Mouse (Mus musculus): ENCODE data around the gene Cdr2. TPM values are rescaled to one million over a fixed set of nuclear protein-coding genes. Genes with fewer than 3 reads are reported as not detected.

The Cdr2 gene
- total and polyA plus RNA-seq, 3 experiments = 15.8 to 17.4 TPM; not detected in 1

DNA sequence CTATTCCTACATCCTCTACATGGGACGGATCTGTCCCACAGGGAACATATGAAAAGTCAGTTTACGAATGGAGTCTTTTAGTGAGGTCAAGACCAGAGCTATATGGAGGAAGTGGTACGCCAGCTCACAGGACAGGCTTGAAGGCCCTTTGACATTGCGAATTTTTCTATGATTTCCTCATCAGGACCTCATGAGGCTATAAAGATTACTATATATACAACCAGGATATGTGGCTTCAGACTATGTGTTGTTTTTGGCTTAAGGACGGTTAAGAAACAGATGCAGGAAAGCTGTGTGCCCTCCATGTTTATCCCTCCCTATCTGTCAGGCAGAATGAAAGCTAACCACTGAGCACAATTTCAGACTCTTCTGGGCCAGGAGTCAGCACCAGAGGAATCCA, 19.0 kb downstream of the Cdr2 start:
- Histone ChIP-seq H3K79me2 (ENCODE audit: control insufficient read depth, insufficient read depth, low read length, poor library complexity) (no peaks in the 10 kb centered on the region), H3K4me1 (ENCODE audit: control insufficient read depth in 1 of 2, insufficient read depth in 2 of 2, low read length in 2 of 2) (no peaks in the 10 kb centered on the region), H3K9me3 (replicated peaks; ENCODE audit: insufficient read depth, low read length) (no peaks in the 10 kb centered on the region), H3K4me3 (ENCODE audit: control insufficient read depth in 1 of 2, insufficient read depth in 1 of 2, low read depth in 2 of 2, low read length in 2 of 2) (no peak overlapping the region), H3K27me3 (ENCODE audit: control insufficient read depth in 1 of 2, insufficient read depth in 2 of 2, low read length in 2 of 2) (no peaks in the 10 kb centered on the region), H3K36me3 (ENCODE audit: control insufficient read depth in 1 of 2, insufficient read depth in 2 of 2, low read length in 2 of 2) (peaks cover 0 to 7% of the 10 kb centered on the region in 2 experiments; a peak in 2 of 4 replicates), H3K27ac (ENCODE audit: control insufficient read depth, low read depth, low read length) (no peak overlapping the region), H3K9ac (ENCODE audit: control insufficient read depth, low read depth, low read length, poor library complexity, severe bottlenecking) (no peak overlapping the region)
- TF ChIP-seq ZMIZ1 (IDR thresholded peaks at IDR 0.05; ENCODE audit: low read depth, low read length) (no peak), BHLHE40 (IDR thresholded peaks at IDR 0.05; ENCODE audit: borderline replicate concordance, low read depth, low read length) (no peak), JUND (IDR thresholded peaks at IDR 0.05; ENCODE audit: low read depth, low read length) (no peak), ZKSCAN1 (IDR thresholded peaks at IDR 0.05; ENCODE audit: low read depth, low read length) (no peak), TCF12 (IDR thresholded peaks at IDR 0.05; ENCODE audit: low read depth, low read length) (no peak), EP300 (IDR thresholded peaks at IDR 0.05; ENCODE audit: low read depth in 1 of 2, low read length in 2 of 2) (no peak), ETS1 (IDR thresholded peaks at IDR 0.05; ENCODE audit: low read depth, low read length) (no peak), POLR2AphosphoS2 (IDR thresholded peaks at IDR 0.05; ENCODE audit: low read length) (no peak), POLR2AphosphoS5 (IDR thresholded peaks at IDR 0.05; ENCODE audit: borderline replicate concordance, low read depth, low read length) (no peak), ELF1 (IDR thresholded peaks at IDR 0.05; ENCODE audit: low read depth, low read length) (no peak), RAD21 (IDR thresholded peaks at IDR 0.05; ENCODE audit: low read depth, low read length) (no peak), CHD2 (IDR thresholded peaks at IDR 0.05; ENCODE audit: low read length) (no peak), USF2 (IDR thresholded peaks at IDR 0.05; ENCODE audit: borderline replicate concordance in 1 of 2, insufficient read depth in 1 of 2, low read depth in 1 of 2, low read length in 2 of 2) (no peak)
- no peak for DNase-seq (ENCODE audit: low read depth, low spot score)

DNA sequence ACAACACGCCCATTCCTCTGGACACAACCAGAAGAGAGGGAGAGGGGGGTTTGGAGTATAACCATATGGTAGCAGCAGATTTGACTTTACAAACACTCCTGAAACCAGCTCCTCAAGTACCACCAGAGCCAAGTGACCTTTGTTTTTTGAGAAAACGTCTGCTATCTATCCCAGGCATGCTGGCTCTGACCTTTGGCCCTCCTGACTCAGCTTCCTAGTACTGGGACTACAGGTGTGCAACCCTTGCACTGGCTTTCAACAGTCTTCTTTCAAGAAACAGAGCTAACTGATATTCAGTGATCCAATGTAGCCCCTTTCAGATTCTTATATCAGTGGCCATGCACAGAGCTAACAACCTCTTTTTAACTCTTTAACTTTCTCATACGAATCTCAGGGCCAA, 20.2 kb downstream of the Cdr2 start:
- H3K9me3 ChIP-seq (replicated peaks; ENCODE audit: insufficient read depth, low read length) = no peaks in the 10 kb centered on the region
- no peaks in the 10 kb centered on the region for H3K79me2 ChIP-seq (ENCODE audit: control insufficient read depth, insufficient read depth, low read length, poor library complexity)
- H3K36me3 ChIP-seq (ENCODE audit: control insufficient read depth in 1 of 2, insufficient read depth in 2 of 2, low read length in 2 of 2) = peaks cover 0 to 5% of the 10 kb centered on the region in 2 experiments; a peak in 2 of 4 replicates
- TF ChIP-seq ELF1 (IDR thresholded peaks at IDR 0.05; ENCODE audit: low read depth, low read length) = no peak
- TF ChIP-seq MEF2A (IDR thresholded peaks at IDR 0.05; ENCODE audit: extremely low read depth, insufficient replicate concordance, low read depth, low read length, poor library complexity, severe bottlenecking) = no peak
- no peak for TF ChIP-seq GABPA (IDR thresholded peaks at IDR 0.05; ENCODE audit: low read depth, low read length)
- TF ChIP-seq JUND (IDR thresholded peaks at IDR 0.05; ENCODE audit: low read depth, low read length) = no peak
- no peak for TF ChIP-seq MXI1 (IDR thresholded peaks at IDR 0.05; ENCODE audit: low read depth, low read length)
- TF ChIP-seq RAD21 (IDR thresholded peaks at IDR 0.05; ENCODE audit: low read depth, low read length) = no peak
- TF ChIP-seq BHLHE40 (IDR thresholded peaks at IDR 0.05; ENCODE audit: borderline replicate concordance, low read depth, low read length) = no peak
- H3K9ac ChIP-seq (ENCODE audit: control insufficient read depth, low read depth, low read length, poor library complexity, severe bottlenecking) = no peak overlapping the region
- H3K4me3 ChIP-seq (ENCODE audit: control insufficient read depth in 1 of 2, insufficient read depth in 1 of 2, low read depth in 2 of 2, low read length in 2 of 2) = no peak overlapping the region
- DNase-seq (ENCODE audit: low read depth, low spot score) = no peak
- H3K27me3 ChIP-seq (ENCODE audit: control insufficient read depth in 1 of 2, insufficient read depth in 2 of 2, low read length in 2 of 2) = no peaks in the 10 kb centered on the region
- no peaks in the 10 kb centered on the region for H3K4me1 ChIP-seq (ENCODE audit: control insufficient read depth in 1 of 2, insufficient read depth in 2 of 2, low read length in 2 of 2)
- H3K27ac ChIP-seq (ENCODE audit: control insufficient read depth, low read depth, low read length) = no peak overlapping the region
